Mouse (Mus musculus) cerebellum, postnatal 25 days (tissue): ENCODE data around the gene Vmn1r117.
"Not testable (repeated sequence)": the region's sequence is repeated elsewhere in the genome, so short reads cannot be mapped to it uniquely, and the experiment has no call there.

Source experiments
- DNase-seq, 2 experiments: peaks; one replicate each; pipeline ENCODE4 v3.0.0; 2021; ENCODE audit warnings: mixed read lengths in 2 of 2

The Vmn1r117 gene

GRCm38 (mm10) chr7:20884021-20884420, at the start of gene Vmn1r117:
Gene Vmn1r117, minus strand, starts transcription at chr7:20884121.
- not testable (repeated sequence) for DNase-seq

- DNase-seq, result not testable (repeated sequence)
Measured at GRCm38 (mm10) chr7:20912247-20912646, 28.3 kb upstream of the Vmn1r117 start, which contains the start of gene Vmn1r118. Gene Vmn1r118, minus strand, starts transcription at chr7:20912347.

GRCm38 (mm10) chr7:20871956-20872355, 12.0 kb downstream of the Vmn1r117 start, which contains the start of gene Vmn1r116:
Gene Vmn1r116, plus strand, starts transcription at chr7:20872256.
- not testable (repeated sequence) for DNase-seq

GRCm38 (mm10) chr7:20844885-20845284, 39.0 kb downstream of the Vmn1r117 start, which contains the start of gene Vmn1r115:
Gene Vmn1r115, minus strand, starts transcription at chr7:20844985.
- not testable (repeated sequence) for DNase-seq
